Mouse (Mus musculus): ENCODE data around the gene Myo10.

- no peak for TF ChIP-seq CTCF (IDR thresholded peaks at IDR 0.05; ENCODE audit: extremely low read depth, insufficient read length, insufficient replicate concordance, low read depth, low read length)
- TF ChIP-seq POLR2A (IDR thresholded peaks at IDR 0.05; ENCODE audit: low read depth, low read length), result no peak
Observed at GRCm38 (mm10) chr15:25580731-25581130, 41.6 kb upstream of the Myo10 start.

Measured in small intestine, adult 2 months (tissue).